In the genomic region with DNA sequence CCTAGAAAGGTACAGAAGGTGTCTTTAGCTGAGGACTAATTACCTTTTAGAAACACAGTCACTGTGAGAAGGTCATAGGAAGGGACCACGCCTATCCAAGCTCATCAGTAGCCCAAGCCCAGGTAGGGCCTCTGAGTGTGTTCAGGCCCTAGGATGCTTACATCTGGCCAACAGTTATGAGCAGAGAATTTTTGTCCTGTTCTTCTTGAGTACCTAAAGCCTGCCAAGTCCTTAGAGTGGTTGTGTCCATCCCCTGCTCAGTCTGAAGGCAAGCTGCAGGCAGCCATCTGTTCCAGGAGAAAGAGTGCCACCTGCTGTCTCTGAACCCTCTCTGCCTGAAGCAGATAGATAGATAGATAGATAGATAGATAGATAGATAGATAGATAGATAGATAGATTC, we compare ENCODE assay signal across 11 mouse cellular contexts.
DNase-seq lines count a peak whose midpoint lies in the region; ATAC-seq and TF ChIP-seq lines count a peak whose summit lies in the region.
"Had no signal": no experiment of that assay in that cellular context is flagged by ENCODE, and none has a peak within 500 bp of the region (broad histone marks: within the 10 kb centered on the region; RNA-seq: fewer than 3 reads in every experiment).

No protein-coding gene starts in this region.

- no peak overlapping the region for H3K27ac ChIP-seq in midbrain, embryonic 11.5 days (ENCODE audit: low read depth, low read length)
- H3K27ac ChIP-seq in midbrain, embryonic 10.5 days (replicated peaks), result no peak overlapping the region
- no peak overlapping the region for H3K27ac ChIP-seq in forebrain, postnatal 0 days (ENCODE audit: low read depth, low read length)
- H3K27ac ChIP-seq: embryonic facial prominence, embryonic 15.5 days; liver, embryonic 14.5 days; stomach, embryonic 15.5 days had no signal

- no peak overlapping the region for H3K9ac ChIP-seq in midbrain, embryonic 11.5 days (ENCODE audit: low read length)
- H3K9ac ChIP-seq in forebrain, postnatal 0 days, result no peak overlapping the region
- H3K9ac ChIP-seq: embryonic facial prominence, embryonic 15.5 days; liver, embryonic 14.5 days; stomach, embryonic 15.5 days had no signal

- H3K4me3 ChIP-seq in midbrain, embryonic 11.5 days (ENCODE audit: low read depth, low read length), result no peak overlapping the region
- no peak overlapping the region for H3K4me3 ChIP-seq in midbrain, embryonic 10.5 days
- H3K4me3 ChIP-seq in forebrain, postnatal 0 days (ENCODE audit: low read depth, low read length), result no peak overlapping the region
- H3K4me3 ChIP-seq: embryonic facial prominence, embryonic 15.5 days; stomach, embryonic 15.5 days had no signal

- peak; percentile 51 for TF ChIP-seq CTCF in forebrain, postnatal 0 days (IDR thresholded peaks at IDR 0.05; ENCODE audit: low read depth)

- H3K27me3 ChIP-seq in midbrain, embryonic 11.5 days (ENCODE audit: control insufficient read depth, insufficient read depth, low read length), result no peaks in the 10 kb centered on the region
- H3K27me3 ChIP-seq in midbrain, embryonic 10.5 days (ENCODE audit: low read depth, poor library complexity, severe bottlenecking), result no peaks in the 10 kb centered on the region
- no peaks in the 10 kb centered on the region for H3K27me3 ChIP-seq in forebrain, postnatal 0 days (ENCODE audit: insufficient read depth, low read length)
- H3K27me3 ChIP-seq: embryonic facial prominence, embryonic 15.5 days; stomach, embryonic 15.5 days had no signal

- H3K36me3 ChIP-seq in midbrain, embryonic 11.5 days (ENCODE audit: control insufficient read depth, insufficient read depth, low read length), result no peaks in the 10 kb centered on the region
- H3K36me3 ChIP-seq in midbrain, embryonic 10.5 days, result no peaks in the 10 kb centered on the region
- H3K36me3 ChIP-seq in forebrain, postnatal 0 days (ENCODE audit: insufficient read depth), result no peaks in the 10 kb centered on the region
- H3K36me3 ChIP-seq: embryonic facial prominence, embryonic 15.5 days; stomach, embryonic 15.5 days had no signal

- WGBS in midbrain, embryonic 11.5 days, result 77% methylated on average over 1 of the region's 1 CpGs
- WGBS in midbrain, embryonic 10.5 days, result 72% methylated on average over 1 of the region's 1 CpGs
- 94% methylated on average over 1 of the region's 1 CpGs for WGBS in forebrain, postnatal 0 days

- DNase-seq in adrenal gland, postnatal 10 days, result peak; percentile 36
- DNase-seq in adrenal gland, adult 8-10 months, result no peak
- DNase-seq in midbrain, embryonic 11.5 days (ENCODE audit: low spot score, missing footprints), result peak; percentile 83
- DNase-seq in midbrain, embryonic 10.5 days (ENCODE audit: low spot score), result no peak
- DNase-seq in forebrain, postnatal 0 days, result peak; percentile 50
- DNase-seq in layer of hippocampus, postnatal 10 days (ENCODE audit: low spot score in 2 of 2), result peak; percentile 41 to 58
- peak; percentile 49 for DNase-seq in right cerebral cortex, postnatal 14 days

- no peaks in the 10 kb centered on the region for H3K4me1 ChIP-seq in midbrain, embryonic 11.5 days (ENCODE audit: control insufficient read depth, insufficient read depth, low read length)
- H3K4me1 ChIP-seq in midbrain, embryonic 10.5 days, result no peaks in the 10 kb centered on the region
- no peaks in the 10 kb centered on the region for H3K4me1 ChIP-seq in forebrain, postnatal 0 days (ENCODE audit: insufficient read depth)
- H3K4me1 ChIP-seq: embryonic facial prominence, embryonic 15.5 days; stomach, embryonic 15.5 days had no signal

- ATAC-seq in midbrain, embryonic 11.5 days (ENCODE audit: low FRiP score), result no peak
- peak; percentile 45; the same call in 1 of the 2 replicates for ATAC-seq in forebrain, postnatal 0 days
- no peak for ATAC-seq in granulocyte monocyte progenitor cell, adult 5-6 weeks (replicated peaks; ENCODE audit: poor library complexity, severe bottlenecking)

- no peak overlapping the region for H3K4me2 ChIP-seq in midbrain, embryonic 11.5 days
- H3K4me2 ChIP-seq in forebrain, postnatal 0 days (ENCODE audit: low read depth), result no peak overlapping the region
- H3K4me2 ChIP-seq: embryonic facial prominence, embryonic 15.5 days; stomach, embryonic 15.5 days had no signal

- H3K9me3 ChIP-seq in midbrain, embryonic 11.5 days (ENCODE audit: control insufficient read depth, low read length), result no peaks in the 10 kb centered on the region
- H3K9me3 ChIP-seq in midbrain, embryonic 10.5 days (replicated peaks), result no peaks in the 10 kb centered on the region
- no peaks in the 10 kb centered on the region for H3K9me3 ChIP-seq in forebrain, postnatal 0 days (ENCODE audit: low read length)
- H3K9me3 ChIP-seq: embryonic facial prominence, embryonic 15.5 days; stomach, embryonic 15.5 days had no signal

Comparison
In these comparisons a context has a peak if more than half of its experiments do, and no peak if none do; other contexts are left out.
1. DNase-seq: peak in adrenal gland, postnatal 10 days (single experiment), midbrain, embryonic 11.5 days (single experiment), forebrain, postnatal 0 days (single experiment), layer of hippocampus, postnatal 10 days (2 of 2) and right cerebral cortex, postnatal 14 days (single experiment); none in adrenal gland, adult 8-10 months (single experiment) and midbrain, embryonic 10.5 days (single experiment).